Mouse (Mus musculus): ENCODE data around the gene Tnik.

DNA sequence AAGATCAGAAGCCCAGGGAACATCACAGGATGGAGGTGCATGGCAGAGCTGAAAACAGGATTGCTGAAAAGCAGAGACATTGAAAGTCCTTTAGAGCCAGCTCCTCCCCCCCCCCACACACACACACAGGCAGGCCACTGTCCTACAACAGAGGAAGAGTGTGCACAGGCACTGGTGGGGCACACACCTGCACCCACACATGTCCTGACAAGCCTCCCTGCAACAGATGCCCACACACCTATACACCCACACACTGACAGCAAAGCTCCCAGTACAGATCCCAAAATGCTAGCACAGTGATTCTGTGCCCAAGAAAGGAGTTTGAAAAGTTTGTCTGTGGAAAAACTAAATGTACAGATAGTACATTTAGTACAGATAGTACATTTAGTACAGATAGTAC is 391.7 kb downstream of the Tnik start:
- TF ChIP-seq CTCF (IDR thresholded peaks at IDR 0.05; ENCODE audit: control insufficient read depth, insufficient read depth, insufficient read length) = no peak
- no peak for TF ChIP-seq CEBPB (IDR thresholded peaks at IDR 0.05; ENCODE audit: low read depth)
- TF ChIP-seq MAX (IDR thresholded peaks at IDR 0.05) = no peak
- TF ChIP-seq MYOD1 (IDR thresholded peaks at IDR 0.05; ENCODE audit: control insufficient read depth, insufficient read length, low read depth) = no peak
- no peak for TF ChIP-seq FOSL1 (IDR thresholded peaks at IDR 0.05; ENCODE audit: insufficient read depth, low read length, poor library complexity, severe bottlenecking)
- TF ChIP-seq MYOG (IDR thresholded peaks at IDR 0.05; ENCODE audit: control insufficient read depth, extremely low read depth, insufficient read length) = no peak

All from C2C12 (cell line).